Mouse (Mus musculus) kidney, adult 11 months (tissue): ENCODE measurements around the gene Galnt11.

Source experiments
- DNase-seq: peaks from one replicate; pipeline ENCODE4 v3.0.0; 2022

The Galnt11 gene

DNA sequence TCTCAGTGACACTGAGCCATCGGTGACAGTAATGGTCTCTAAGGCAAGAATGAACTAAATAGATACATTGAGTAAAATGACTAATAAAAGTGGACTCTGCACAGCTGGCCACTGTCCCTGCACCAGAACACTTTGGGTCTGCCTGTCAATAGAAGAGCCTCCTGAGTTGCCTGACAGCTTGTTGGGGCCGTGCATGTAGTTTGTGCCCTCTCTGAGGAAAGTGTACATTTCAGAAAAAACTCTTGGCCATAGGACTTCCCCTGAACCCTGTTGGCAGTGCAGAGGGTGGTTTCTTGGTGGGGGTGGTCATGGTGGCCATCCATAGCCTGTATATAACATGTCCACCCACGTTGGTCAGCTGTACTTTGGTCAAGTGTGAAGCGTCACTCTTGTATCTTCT lies 32.8 kb downstream of the Galnt11 start:
- DNase-seq: no peak

DNA sequence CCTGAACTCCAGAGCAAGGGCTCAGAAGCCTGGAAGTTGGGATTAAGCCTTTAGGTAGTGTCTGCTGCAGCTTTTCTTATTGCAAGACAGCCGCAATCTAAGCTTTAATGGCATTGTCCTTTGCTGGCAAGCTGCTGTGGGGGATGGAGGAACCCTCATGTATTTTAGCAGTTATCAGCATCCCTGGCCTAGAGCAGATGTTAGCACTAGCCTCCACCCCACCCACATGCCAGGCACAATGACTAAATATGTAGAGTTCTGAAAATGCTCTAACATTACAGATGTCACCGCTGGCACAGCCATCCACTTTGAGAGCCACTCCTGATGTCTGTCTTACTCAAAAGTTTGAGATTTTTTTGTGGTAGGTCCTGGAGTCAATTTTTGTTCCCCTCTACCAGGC lies 35.0 kb downstream of the Galnt11 start:
- no peak for DNase-seq

DNA sequence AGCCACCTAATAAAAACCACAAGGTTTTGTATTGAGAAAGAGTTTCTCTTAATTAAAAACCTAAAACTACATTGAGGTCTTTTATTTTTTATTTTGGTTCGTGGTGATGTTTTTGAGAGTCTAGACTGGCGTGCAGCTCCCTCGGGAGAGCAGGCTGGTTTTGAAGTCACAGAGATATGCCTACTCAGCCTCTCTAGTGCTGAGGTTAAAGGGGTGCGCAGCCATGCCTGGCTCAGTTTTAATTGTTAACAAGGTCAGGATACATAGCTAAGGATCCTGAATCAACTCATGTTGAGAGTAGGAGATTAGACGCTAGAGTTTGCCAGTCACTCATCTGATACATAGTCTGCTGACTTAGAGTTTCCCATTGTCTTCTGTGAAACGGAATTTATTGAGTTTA lies 39.7 kb downstream of the Galnt11 start:
- DNase-seq: peak; percentile 49

DNA sequence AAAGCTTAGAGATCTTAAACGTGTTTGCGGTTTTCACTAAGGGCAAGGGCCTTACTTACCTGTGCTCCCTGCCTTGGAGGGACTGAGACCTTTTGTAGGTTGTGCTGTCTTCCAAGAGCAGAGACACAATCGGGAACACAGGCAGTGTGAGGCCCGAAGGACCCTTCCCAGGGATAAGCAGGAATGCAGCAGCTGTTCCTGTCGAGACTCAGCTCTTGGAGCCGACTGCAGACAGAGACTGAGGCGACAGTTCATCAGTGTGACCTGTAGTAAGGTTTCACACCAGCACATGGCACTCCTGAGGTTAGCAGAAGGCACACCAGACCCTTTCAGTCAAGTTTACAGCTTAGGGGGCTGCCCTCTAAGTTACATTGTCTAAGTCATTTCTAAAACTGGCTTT lies 40.6 kb downstream of the Galnt11 start:
- no peak for DNase-seq

DNA sequence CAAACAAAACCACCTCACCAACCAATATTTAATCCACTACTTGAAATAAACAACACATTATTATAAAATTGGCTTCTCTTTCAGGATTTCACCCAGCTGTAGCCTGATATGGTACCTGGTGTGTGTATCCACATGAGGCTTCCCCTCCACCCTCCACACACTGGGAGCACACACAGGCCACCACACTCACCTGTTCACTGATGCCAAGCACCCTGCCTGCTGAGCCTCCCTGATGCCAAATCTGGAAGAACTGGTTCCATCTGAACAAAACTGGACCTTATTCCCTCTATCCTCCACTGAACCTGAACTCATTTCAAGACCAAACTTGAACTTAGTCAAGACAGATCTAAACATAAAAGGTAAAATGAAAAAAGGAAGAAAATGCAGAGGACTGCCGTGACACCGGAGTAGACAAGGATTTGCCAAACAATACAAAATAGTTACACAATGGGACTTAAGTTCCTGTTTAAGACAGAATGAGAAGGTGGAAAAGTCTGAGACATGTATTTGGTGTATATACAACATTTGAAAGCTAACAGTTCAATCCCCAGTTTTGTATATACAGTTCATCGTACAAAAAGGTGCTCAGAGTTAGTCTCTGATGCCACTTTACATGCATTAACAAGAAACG lies 46.7 kb downstream of the Galnt11 start:
- DNase-seq: peak; percentile 45

DNA sequence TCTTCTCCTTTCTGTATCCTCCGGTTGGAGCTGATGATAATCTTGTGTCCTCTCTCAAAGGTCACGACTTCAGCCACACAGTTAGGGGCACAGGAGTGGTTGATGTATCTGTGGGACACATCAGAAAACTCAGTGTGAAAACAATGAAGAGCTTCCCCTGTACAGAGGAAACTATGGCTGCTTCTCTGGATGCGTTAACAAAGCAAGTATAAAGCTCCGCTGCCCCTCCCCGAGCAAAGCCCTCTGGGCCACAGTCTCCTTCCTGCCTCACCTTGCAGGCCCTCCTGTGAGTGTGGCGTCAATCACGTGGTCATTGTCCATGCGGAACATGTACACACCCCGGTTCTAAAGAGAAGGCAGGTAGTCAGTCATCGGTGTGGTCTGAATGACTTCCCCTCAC lies 53.9 kb downstream of the Galnt11 start:
- no peak for DNase-seq

DNA sequence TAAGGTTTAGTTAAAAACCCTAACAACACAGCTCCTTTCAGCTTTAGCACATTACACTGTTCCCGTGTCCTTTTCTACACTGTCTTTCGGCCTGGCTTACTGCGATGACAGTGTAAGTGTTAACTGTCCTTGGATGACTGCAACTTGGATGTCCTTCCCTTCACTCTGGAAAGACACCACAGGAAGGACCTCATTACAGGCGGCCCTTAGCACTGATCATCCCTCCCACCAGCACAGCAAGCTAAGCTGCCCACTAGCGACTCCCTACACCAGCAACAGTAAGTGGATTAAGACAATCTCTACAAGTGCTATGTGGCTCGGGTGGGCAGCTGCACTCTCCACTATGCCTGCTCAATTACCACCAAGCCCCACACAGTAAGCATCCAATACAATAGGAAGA lies 54.7 kb downstream of the Galnt11 start:
- no peak for DNase-seq

DNA sequence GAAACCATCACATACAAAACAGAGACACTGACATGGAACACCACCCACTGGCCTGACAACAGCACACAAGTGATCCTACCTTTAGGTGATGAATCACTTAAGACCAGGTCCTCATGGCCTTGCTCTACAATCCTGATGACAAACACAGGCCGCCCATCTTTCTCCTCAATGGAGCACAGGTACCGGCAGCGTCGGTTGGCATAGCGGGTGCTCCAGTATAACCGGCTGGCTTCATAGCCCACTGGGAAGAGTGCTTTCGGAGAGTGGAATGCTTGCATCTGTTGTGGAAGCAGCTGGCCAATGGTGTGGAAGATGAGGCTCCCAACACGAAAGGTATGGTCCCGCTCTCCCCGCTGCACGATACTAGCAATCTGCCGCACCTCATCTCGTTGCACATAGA lies 62.3 kb downstream of the Galnt11 start:
- no peak for DNase-seq

DNA sequence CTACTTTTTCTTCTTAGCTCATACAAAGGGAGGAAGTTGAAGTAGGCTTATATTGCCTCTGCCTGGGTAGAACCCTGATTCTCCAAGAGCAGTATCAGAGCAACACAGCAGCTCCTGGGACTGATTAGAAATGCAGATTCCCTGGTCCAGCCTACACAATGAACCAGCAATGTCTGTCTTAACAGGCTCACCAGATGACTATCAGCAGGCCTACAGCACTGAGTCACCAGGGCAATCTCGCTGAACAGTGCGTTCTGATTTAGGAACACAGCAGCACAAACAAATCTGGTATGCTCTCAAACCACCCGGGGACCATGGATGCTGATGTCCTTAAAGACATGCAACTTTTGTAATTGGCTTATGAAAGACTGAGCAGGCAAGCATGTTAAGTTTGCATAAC lies 75.1 kb downstream of the Galnt11 start:
- DNase-seq: no peak

DNA sequence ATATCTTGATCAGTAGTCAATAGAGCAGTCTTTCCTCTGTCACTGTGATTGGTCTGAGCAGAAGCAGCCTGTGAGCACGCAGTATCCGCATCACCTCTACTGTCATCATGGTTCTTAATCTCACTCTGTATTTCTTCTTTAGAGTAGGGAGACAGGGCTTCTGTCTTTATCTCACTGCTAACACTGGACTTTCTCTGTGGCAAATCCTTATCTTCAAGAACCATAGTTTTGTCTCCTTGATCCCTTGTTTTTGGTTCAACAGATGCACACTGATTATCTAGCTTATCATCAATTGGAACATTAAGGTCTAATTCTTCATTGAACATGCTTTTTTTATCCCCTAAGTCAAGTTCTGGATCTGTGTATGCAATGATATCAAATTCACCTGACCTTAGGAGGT lies 88.5 kb downstream of the Galnt11 start:
- no peak for DNase-seq

DNA sequence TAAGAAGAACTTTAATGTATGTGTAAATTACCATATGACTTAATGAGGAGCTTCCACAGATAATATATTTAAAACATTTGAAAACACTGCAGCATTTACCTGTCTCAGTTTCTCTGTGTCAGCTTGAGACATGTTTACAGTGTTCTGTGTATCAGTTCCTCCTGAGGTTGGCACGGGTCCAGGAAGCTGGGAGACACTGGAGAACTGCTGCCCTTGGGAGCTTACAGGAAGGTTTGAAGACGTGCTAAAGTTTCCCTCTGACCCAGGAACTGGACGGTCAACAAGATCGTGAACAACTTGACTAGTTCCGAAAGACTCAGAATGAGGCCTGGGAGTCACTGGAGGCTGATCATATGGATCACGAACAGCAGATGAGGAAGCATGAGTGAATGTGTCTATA lies 92.2 kb downstream of the Galnt11 start:
- DNase-seq: no peak
